Mouse (Mus musculus) lung, adult 2 months (tissue): ENCODE measurements at regions not wholly inside any gene's neighbourhood (a gene's known extent, or its start where the extent isn't known, plus 50 kb on each side); places are given as distances from the start of the nearest gene placed in this dataset.

Source experiments
- DNase-seq: peaks from one replicate; pipeline ENCODE4 v3.0.0; 2022
- H3K4me1 ChIP-seq: fragments of 200-500 bp; 2 replicates; pipeline ENCODE4 v1.6.1; 2011; ENCODE audit warnings: low read length; ENCODE audit not compliant: control insufficient read depth, insufficient read depth
- H3K4me3 ChIP-seq: fragments of 200-500 bp; replicated peaks from 2 replicates; pipeline ENCODE3; 2011; ENCODE audit warnings: low read depth, mild to moderate bottlenecking, control low read depth, low read length; ENCODE audit errors: extremely low read depth
- CTCF ChIP-seq: fragments of 200-500 bp; IDR thresholded peaks from 2 replicates; pipeline ENCODE4 v1.5.1; 2011; ENCODE audit warnings: mild to moderate bottlenecking, low read length, control low read depth; ENCODE audit not compliant: insufficient read depth
- POLR2A ChIP-seq: fragments of 200-500 bp; IDR thresholded peaks from 2 replicates; pipeline ENCODE4 v1.6.1; 2011; ENCODE audit warnings: low read depth, mild to moderate bottlenecking, control low read depth, low read length, borderline replicate concordance; ENCODE audit errors: extremely low read depth
- WGBS: fragments of 180-500 bp; shearing (Covaris S2); methylation state at CpG from one replicate; pipeline ENCODE4 v1.1.7; 2018; 5-methylcytosine and 5-hydroxymethylcytosine counted together

DNA sequence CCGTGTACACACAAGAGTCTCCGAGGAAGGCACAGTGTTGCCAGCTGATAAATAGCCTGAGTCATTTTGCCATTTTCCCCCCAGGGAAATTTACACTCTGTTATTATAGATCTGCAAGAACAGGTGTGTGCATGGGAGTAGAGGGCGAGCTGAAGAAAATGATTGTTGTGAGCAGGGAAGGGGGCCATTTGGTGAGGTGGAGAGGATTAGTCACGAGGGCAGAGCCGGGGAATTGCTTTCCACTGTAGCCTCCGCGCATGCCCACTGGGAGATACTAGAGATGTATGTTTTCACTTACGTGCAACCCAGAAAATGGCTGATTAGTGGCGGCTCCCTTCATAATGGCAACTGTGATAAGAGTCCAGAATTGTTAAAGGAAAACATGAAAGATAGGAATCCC lies 185.3 kb upstream of the Krr1 start:
- Histone ChIP-seq H3K4me3 (no peak overlapping the region), H3K4me1 (no peaks in the 10 kb centered on the region; the same call in 1 of the 2 replicates)
- 82% methylated on average over 9 of the region's 9 CpGs for WGBS
- no peak for DNase-seq
- TF ChIP-seq CTCF, result no peak

DNA sequence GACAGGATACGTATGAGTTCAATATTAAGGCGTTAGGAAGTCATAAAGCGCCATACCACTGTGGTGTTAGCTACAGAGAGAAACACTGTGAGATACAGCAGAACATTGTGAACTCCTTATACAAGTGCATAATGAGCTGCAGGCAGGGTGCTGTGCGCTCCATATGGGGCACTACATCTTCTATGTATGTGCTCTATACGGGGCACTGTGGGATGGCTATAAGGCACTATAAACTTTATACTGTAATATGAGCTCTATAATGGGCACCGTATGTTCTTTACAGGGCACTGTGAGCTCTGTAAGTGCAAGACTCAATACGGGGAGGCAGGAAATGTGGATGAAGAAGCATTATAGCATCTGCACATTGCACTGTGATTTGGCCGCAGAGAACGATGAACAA lies 183.2 kb upstream of the Krr1 start:
- no peak for TF ChIP-seq CTCF
- no peak for TF ChIP-seq POLR2A
- no peak for DNase-seq
- 90% methylated on average over 9 of the region's 9 CpGs for WGBS
- no peaks in the 10 kb centered on the region for H3K4me1 ChIP-seq
- no peak overlapping the region for H3K4me3 ChIP-seq

DNA sequence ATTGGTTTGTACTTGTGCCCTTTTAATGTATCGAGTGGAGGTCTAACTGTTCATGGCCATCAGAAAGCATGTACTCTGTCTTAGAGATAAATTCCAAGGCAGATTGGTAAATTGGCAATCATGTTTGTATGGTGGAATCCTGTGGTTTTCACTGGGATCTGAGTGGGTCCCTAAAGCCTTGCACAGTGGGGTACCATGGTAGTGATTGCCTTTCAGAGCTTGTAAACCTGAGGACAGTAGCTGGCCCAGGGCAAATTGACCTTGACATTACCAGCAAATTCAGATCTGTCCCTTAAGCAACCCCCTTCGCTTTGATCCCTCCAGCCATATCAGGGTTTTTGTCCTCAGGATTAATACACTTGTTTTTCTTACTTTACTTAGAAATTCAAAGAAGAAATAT lies 181.6 kb upstream of the Krr1 start:
- H3K4me3 ChIP-seq, result no peak overlapping the region
- H3K4me1 ChIP-seq, result no peaks in the 10 kb centered on the region; the same call in none of the 2 replicates
- no peak for TF ChIP-seq CTCF
- TF ChIP-seq POLR2A, result no peak
- 96% methylated on average over 2 of the region's 2 CpGs for WGBS
- no peak for DNase-seq

DNA sequence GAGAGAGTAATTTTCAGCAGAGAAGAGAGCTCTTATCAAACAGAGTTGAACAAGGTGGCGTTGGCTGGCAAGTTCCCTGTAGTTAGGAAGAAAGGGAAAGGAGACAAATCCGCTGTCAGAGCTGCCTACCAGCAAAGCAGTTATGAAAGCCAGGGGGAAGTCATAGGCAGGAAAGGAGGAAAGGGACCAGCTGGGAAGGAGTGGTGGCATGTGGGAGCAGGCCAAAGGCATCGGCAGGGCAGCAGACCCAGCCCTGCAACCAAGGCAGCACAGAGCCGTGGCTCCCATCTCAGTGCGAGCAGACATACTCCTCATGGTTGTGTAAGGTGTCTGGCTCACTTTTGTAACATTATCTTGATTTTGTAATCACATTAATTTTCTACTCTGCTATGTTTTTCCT lies 177.4 kb upstream of the Krr1 start:
- H3K4me3 ChIP-seq, result no peak overlapping the region
- no peaks in the 10 kb centered on the region; the same call in none of the 2 replicates for H3K4me1 ChIP-seq
- 33% methylated on average over 5 of the region's 5 CpGs for WGBS
- peak; percentile 43 for DNase-seq
- TF ChIP-seq POLR2A, result no peak
- no peak for TF ChIP-seq CTCF

DNA sequence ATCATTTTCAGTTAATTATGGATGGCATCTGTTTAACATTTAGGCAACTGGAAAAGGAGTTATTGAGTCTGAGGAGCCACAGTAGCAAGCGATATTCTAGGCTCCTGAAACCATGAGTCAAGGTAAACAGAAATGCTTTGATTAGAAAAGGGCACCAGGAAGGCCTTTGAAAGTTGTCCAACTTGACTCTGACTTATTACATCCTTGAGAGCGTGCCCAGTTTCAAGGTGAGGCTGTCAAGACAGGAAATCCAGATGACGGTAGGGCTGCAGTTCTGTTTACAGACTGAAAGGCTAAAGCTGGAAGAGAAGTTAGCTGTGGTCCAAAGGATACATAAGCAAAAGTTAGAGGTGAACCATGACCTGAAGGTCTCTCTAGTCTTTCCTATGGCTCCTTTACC lies 176.7 kb upstream of the Krr1 start:
- H3K4me1 ChIP-seq, result no peaks in the 10 kb centered on the region; the same call in none of the 2 replicates
- TF ChIP-seq CTCF, result no peak
- no peak for TF ChIP-seq POLR2A
- WGBS, result 19% methylated on average over 3 of the region's 3 CpGs
- DNase-seq, result no peak
- no peak overlapping the region for H3K4me3 ChIP-seq

DNA sequence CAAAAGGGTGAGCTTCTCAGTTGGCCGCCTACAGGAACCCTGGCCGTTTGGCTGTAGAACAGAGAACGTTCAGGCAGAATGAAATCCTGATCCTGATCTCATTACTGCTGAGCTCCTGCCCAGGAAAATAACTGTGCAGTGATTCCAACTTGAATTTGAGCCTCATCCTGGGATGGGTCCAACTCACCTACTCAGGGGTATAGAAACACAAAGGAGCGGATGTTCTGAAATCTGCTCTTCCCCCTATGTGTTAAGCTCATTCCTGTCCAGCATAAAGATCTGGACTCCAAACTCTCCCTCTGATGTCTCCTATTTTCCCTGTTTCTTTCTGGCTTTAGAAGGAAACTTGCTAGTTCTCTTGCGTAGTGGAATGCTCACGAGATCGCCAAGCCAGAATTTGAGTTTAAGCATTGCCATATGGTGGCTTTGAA lies 173.6 kb upstream of the Krr1 start:
- WGBS, result 80% methylated on average over 7 of the region's 7 CpGs
- DNase-seq, result no peak
- Histone ChIP-seq H3K4me3 (no peak overlapping the region), H3K4me1 (no peaks in the 10 kb centered on the region; the same call in none of the 2 replicates)
- TF ChIP-seq POLR2A, result no peak
- no peak for TF ChIP-seq CTCF

DNA sequence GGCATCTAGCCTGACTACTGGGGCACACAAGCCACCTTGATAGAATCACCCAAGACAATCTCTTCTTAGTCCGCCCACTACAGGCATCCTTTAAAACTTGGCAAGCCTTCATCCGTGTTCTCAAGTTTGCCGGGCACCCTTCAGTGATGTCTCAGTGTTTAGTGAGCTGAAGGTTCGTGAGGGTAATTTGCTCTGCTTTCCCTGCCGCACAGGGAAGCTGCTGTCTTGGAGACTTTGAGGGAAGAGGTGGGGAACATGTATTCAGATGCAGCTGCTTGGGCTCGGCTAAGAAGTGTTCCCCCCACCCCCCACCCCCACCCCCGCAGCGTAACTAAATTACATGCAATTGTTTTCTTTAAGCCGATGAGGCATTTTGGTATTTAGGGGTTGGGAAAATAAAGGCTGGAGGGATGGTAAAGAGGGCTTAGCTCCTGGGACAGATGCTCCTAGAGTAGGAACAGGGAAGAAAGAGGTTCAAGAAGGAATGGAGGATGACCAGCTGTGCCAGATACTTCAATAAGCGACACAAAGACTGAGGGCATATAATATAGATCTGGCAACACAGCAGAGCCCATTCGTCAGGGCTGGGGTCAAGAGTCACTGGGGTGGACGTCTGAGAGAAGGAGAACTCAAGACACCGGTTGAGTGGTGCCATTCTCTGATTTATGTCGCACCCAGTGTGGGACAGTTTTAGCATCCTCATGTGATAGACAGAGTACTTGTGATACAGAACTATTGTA lies 172.4 kb upstream of the Krr1 start:
- Histone ChIP-seq H3K4me3 (no peak overlapping the region), H3K4me1 (no peaks in the 10 kb centered on the region; the same call in none of the 2 replicates)
- no peak for DNase-seq
- TF ChIP-seq POLR2A, result no peak
- TF ChIP-seq CTCF, result no peak
- 84% methylated on average over 14 of the region's 14 CpGs for WGBS

DNA sequence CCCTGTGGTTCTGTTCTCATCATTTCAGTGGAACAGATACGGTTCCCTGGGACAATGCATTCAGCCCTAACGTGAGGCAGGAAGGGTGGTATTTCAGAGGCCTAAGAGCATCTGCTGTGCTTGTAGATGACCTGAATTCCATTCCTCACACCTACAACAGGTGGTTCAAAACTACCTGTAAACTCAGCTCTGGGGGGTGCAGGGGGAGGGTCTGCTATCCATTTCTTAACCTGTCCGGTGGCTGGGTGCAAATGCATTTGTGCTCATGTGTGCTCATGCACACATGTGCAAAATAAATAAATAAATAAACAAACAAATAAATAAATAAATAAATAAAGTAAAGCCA lies 171.9 kb upstream of the Krr1 start:
- TF ChIP-seq CTCF, result no peak
- TF ChIP-seq POLR2A, result no peak
- 98% methylated on average over 3 of the region's 3 CpGs for WGBS
- Histone ChIP-seq H3K4me1 (no peaks in the 10 kb centered on the region; the same call in 1 of the 2 replicates), H3K4me3 (no peak overlapping the region)
- DNase-seq, result no peak

DNA sequence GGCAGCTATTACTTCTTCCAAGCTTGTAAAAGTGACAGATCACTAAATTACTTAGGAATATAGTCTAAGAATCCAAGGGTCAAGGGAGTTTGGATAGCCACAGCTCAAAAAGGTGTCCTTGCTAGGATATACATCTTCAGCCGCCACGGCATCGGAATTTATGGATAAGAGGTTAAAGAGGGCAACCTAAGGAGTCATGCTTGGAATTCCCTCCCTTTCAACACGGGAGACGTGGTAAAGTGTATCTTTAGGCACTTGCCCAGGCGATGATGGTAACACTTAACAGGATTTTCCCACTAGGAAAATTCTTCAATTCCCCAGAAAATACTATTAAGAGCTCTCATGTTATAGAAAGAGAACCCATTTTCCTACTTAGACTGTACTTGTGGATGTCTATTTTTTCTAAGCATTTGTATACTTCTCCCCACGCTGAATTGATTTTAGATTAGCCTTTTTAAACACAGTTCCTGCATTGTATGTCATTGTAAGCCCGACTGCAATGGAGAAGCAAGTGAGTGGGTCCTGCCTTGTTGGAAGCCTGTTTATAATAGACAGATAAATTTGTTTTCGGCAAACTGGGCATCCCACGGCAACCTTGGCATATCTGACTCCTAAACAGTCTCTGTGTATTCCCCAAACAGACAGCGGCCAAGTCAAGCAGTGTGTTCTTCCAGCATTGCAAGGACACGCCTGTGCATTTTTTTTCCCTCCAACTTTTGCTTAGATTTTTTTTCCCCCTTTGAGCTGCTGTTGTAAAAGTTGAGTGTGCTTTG lies 171.3 kb upstream of the Krr1 start:
- TF ChIP-seq CTCF (no peak), POLR2A (no peak)
- no peak for DNase-seq
- WGBS, result 60% methylated on average over 12 of the region's 12 CpGs
- H3K4me1 ChIP-seq, result no peaks in the 10 kb centered on the region; the same call in 1 of the 2 replicates
- H3K4me3 ChIP-seq, result no peak overlapping the region
